Mouse (Mus musculus) lung, postnatal 14 days (tissue): ENCODE data around the gene Kat14.

ENCODE experiments used
- DNase-seq: peaks from one replicate; pipeline ENCODE4 v3.0.0; 2021

Kat14 gene

GRCm38 (mm10) chr2:144382624-144383138, 13.9 kb downstream of the Kat14 start:
- no peak for DNase-seq

- DNase-seq: no peak
Observed at GRCm38 (mm10) chr2:144386296-144386695, 17.5 kb downstream of the Kat14 start.

- DNase-seq: no peak
Observed at GRCm38 (mm10) chr2:144388416-144388815, 19.6 kb downstream of the Kat14 start.

GRCm38 (mm10) chr2:144399531-144399930, 30.7 kb downstream of the Kat14 start:
- no peak for DNase-seq

- no peak for DNase-seq
Observed at GRCm38 (mm10) chr2:144400659-144401058, 31.9 kb downstream of the Kat14 start.

- DNase-seq: no peak
Observed at GRCm38 (mm10) chr2:144409037-144409436, 40.3 kb downstream of the Kat14 start.

- DNase-seq: peak; percentile 7
Observed at GRCm38 (mm10) chr2:144410603-144411002, 41.8 kb downstream of the Kat14 start.

GRCm38 (mm10) chr2:144414646-144415045, 45.9 kb downstream of the Kat14 start:
- no peak for DNase-seq

- no peak for DNase-seq
Observed at GRCm38 (mm10) chr2:144416859-144417258, 48.1 kb downstream of the Kat14 start.

GRCm38 (mm10) chr2:144418062-144418461, 49.3 kb downstream of the Kat14 start:
- no peak for DNase-seq

GRCm38 (mm10) chr2:144422094-144422675, 53.4 kb downstream of the Kat14 start:
- DNase-seq: no peak

GRCm38 (mm10) chr2:144425761-144426160, 57.0 kb downstream of the Kat14 start:
- DNase-seq: no peak

- no peak for DNase-seq
Observed at GRCm38 (mm10) chr2:144427852-144428251, 59.1 kb downstream of the Kat14 start.

- DNase-seq: no peak
Observed at GRCm38 (mm10) chr2:144428659-144429058, 59.9 kb downstream of the Kat14 start.

GRCm38 (mm10) chr2:144429171-144429570, 60.4 kb downstream of the Kat14 start:
- DNase-seq: no peak

- DNase-seq: no peak
Observed at GRCm38 (mm10) chr2:144431286-144431825, 62.6 kb downstream of the Kat14 start.

- DNase-seq: no peak
Observed at GRCm38 (mm10) chr2:144435679-144436078, 66.9 kb downstream of the Kat14 start.

- DNase-seq: no peak
Observed at GRCm38 (mm10) chr2:144438424-144438823, 69.6 kb downstream of the Kat14 start.

- no peak for DNase-seq
Observed at GRCm38 (mm10) chr2:144439191-144439700, 70.5 kb downstream of the Kat14 start.

- DNase-seq: peak; percentile 34
Observed at GRCm38 (mm10) chr2:144441386-144441915, 72.7 kb downstream of the Kat14 start.

- no peak for DNase-seq
Observed at GRCm38 (mm10) chr2:144446360-144446999, 77.7 kb downstream of the Kat14 start.

- DNase-seq: no peak
Observed at GRCm38 (mm10) chr2:144450378-144450777, 81.6 kb downstream of the Kat14 start.

- DNase-seq: peak; percentile 86
Observed at GRCm38 (mm10) chr2:144452364-144453008, 83.7 kb downstream of the Kat14 start.
